Mouse (Mus musculus) ES-E14 (cell line): ENCODE results near the gene Shisal2a. TPM values are rescaled to one million over a fixed set of nuclear protein-coding genes. Genes with fewer than 3 reads are reported as not detected.
A peak's percentile ranks its signal among the peaks of the same experiment; 100 is the strongest.

Experiments
- DNase-seq: peaks from one replicate; pipeline ENCODE4 v3.0.0-alpha.2; 2013; ENCODE audit warnings: low read depth, low spot score
- H3K27ac ChIP-seq: 2 replicates; pipeline ENCODE4 v1.5.1; 2012; ENCODE audit warnings: low read depth, mild to moderate bottlenecking, low read length, moderate library complexity, mixed read lengths; ENCODE audit not compliant: poor library complexity, insufficient read depth, severe bottlenecking
- H3K36me3 ChIP-seq: 2 replicates; pipeline ENCODE4 v1.6.1; 2012; ENCODE audit warnings: mild to moderate bottlenecking, low read length, moderate library complexity, mixed read lengths; ENCODE audit not compliant: control insufficient read depth, poor library complexity, insufficient read depth, severe bottlenecking
- H3K4me1 ChIP-seq, 2 experiments: fragments of 150-350 bp in 1 of 2; sonication (generic) in 1 of 2; 2 replicates each; pipeline ENCODE4 v1.6.1; 2012; ENCODE audit warnings: low read length in 2 of 2, mild to moderate bottlenecking in 1 of 2, mixed read lengths in 1 of 2; ENCODE audit not compliant: control insufficient read depth in 2 of 2, insufficient read depth in 2 of 2, poor library complexity in 1 of 2
- H3K4me3 ChIP-seq, 2 experiments: fragments of 150-350 bp in 1 of 2; sonication (generic) in 1 of 2; 2 replicates each; pipeline ENCODE4 v1.5.1; 2012; ENCODE audit warnings: low read length in 2 of 2, low read depth in 1 of 2, mild to moderate bottlenecking in 1 of 2, mixed read lengths in 1 of 2; ENCODE audit not compliant: insufficient read depth in 1 of 2, poor library complexity in 1 of 2, severe bottlenecking in 1 of 2
- H3K9ac ChIP-seq: 2 replicates; pipeline ENCODE4 v1.6.1; 2012; ENCODE audit warnings: low read depth, mild to moderate bottlenecking, low read length, mixed read lengths; ENCODE audit not compliant: poor library complexity, insufficient read depth, severe bottlenecking
- H3K9me3 ChIP-seq: fragments of 150-350 bp; sonication (generic); 2 replicates; pipeline ENCODE4 v1.6.1; 2012; ENCODE audit warnings: low read depth, mild to moderate bottlenecking, low read length; ENCODE audit not compliant: control insufficient read depth, insufficient read depth
- CHD2 ChIP-seq: IDR thresholded peaks from 2 replicates; pipeline ENCODE4 v1.6.1; 2014; ENCODE audit warnings: mild to moderate bottlenecking, low read depth, low read length, inconsistent platforms
- HCFC1 ChIP-seq: IDR thresholded peaks from 2 replicates; pipeline ENCODE4 v1.6.1; 2012; ENCODE audit warnings: low read length, inconsistent platforms, borderline replicate concordance; ENCODE audit not compliant: insufficient read depth
- MAFK ChIP-seq: IDR thresholded peaks from 2 replicates; pipeline ENCODE4 v1.6.1; 2014; ENCODE audit warnings: mild to moderate bottlenecking, low read depth, low read length, inconsistent platforms; ENCODE audit not compliant: insufficient read depth
- ZC3H11A ChIP-seq: IDR thresholded peaks from 2 replicates; pipeline ENCODE4 v1.6.1; 2012; ENCODE audit warnings: low read depth, mild to moderate bottlenecking, inconsistent platforms, low read length, borderline replicate concordance
- ZNF384 ChIP-seq: IDR thresholded peaks from 2 replicates; pipeline ENCODE4 v1.6.1; 2012; ENCODE audit warnings: low read depth, low read length, inconsistent platforms
- in situ Hi-C, 2 experiments: fragments of 600-800 bp; cut with MboI; formaldehyde crosslinking; loops; one replicate each; pipeline ENCODE4 v1.15.1; 2025; ENCODE audit warnings: low sequenced_read_pairs in 2 of 2, inconsistent platforms in 1 of 2; ENCODE audit not compliant: unreplicated experiment in 2 of 2
- total RNA-seq: library from RNA; depleted of rRNA; stranded (reverse); fragments of 300-350 nt; gene quantifications from 2 replicates; pipeline ENCODE4 v1.2.3, GENCODE M21; 2012

The Shisal2a gene
- total RNA-seq, 1 experiment, result 1.5 TPM

DNA sequence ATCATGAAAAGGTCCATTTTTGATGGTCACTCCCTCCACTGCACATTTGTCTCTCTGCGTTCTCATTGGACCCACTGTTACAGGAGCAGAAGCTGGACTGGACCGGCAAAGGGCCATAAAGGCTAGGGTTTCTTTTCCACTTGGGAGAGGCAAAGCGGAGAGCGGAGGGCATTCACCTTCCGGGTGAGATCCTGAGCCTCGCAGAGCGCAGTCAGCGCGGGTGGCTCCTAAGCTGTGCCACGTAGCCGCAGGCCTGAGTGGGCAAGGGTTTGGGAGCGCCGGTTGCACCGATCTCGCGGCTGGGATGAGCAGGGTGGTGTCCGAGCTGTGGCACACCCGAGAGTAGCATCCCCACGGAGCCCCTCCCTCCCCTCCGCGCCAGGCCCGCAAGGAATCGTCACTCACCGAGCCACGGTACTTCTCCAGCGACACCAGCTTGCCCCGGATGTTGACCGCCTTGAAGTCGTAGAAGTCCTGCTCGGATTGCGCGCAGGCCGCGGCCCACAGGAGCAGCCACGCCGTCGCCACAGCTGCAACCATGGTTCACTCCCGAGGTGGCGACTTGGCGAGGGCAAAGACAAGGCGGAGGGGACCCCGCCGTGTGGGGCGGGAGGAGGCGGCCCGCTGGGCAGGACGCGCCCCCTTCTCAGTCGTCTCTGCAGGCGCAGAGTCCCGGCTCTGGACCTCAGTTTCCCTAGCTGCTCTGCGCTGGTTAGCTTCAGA lies 23.1 kb upstream of the Shisal2a start:
- no peak for DNase-seq
- Histone ChIP-seq H3K4me1 (peaks cover 4 to 9% of the 10 kb centered on the region in 2 experiments; a peak in 3 of 4 replicates), H3K4me3 (peak overlapping the region; percentile 66 to 72), H3K27ac (no peak overlapping the region), H3K36me3 (no peaks in the 10 kb centered on the region; the same call in 1 of the 2 replicates), H3K9ac (peak overlapping the region; percentile 69), H3K9me3 (no peaks in the 10 kb centered on the region)
- in situ Hi-C loops, result no loop called here
- TF ChIP-seq ZNF384 (no peak), CHD2 (no peak), ZC3H11A (no peak), HCFC1 (no peak)

DNA sequence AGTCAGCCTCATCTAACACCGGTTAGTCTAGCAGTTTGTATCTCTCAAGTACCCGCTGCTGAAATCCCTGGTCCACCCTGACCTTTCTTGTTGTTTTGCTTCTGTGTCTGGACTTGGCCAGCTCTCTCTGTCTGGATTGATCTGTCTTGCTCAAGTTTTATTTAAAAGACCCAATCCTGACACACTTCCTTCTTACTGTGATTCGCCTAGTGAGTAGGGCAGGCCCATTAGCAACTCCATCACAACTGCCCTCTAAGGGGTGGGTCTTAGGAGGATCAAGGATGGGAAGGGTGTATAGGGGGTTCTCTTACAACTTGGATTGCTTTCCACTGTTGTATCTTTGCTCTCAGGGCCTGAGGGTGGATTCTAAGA lies 22.6 kb upstream of the Shisal2a start:
- Histone ChIP-seq H3K36me3 (no peaks in the 10 kb centered on the region; the same call in 1 of the 2 replicates), H3K27ac (no peak overlapping the region), H3K4me1 (peaks cover 4 to 9% of the 10 kb centered on the region in 2 experiments; a peak in 3 of 4 replicates), H3K9ac (peak overlapping the region; percentile 69), H3K9me3 (no peaks in the 10 kb centered on the region), H3K4me3 (peak overlapping the region; percentile 66 to 72)
- in situ Hi-C loops, result no loop called here
- TF ChIP-seq MAFK (no peak), HCFC1 (no peak)
- no peak for DNase-seq

DNA sequence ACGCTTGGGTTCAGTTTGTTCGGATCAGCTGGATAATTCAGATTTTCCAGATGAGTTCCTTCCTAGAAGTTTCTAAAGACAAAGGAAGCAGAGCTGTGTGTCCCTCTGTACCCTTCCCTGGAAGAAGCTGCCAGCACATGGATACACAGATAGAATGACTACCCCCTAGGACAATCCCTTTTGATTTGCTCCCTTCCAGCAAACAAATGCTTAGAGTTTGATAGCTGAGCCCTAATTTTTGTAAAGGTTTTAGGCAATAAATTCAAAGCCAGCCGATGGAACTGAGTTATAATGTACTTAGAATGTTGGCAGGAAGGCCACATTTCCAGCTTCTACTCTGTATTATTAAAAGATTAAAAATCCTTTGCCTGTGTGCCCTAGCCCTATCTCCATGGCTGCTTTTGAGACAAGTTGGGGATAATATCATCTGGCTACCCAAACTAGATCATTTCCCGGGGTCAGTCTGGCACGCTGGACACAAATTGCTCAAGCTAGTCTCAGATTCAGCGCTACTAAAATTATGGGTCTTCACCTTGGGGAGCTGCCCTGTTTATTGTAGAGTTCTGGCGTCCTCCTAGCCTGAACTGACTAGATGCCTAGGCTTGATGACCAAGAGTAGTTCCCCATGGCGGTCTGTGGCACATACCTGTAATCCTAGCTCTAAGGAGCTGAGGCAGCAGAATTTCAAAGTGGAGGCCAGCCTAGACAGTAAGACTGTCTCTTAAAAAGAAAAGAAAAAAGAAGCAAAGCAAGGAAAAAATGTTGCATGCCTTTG lies 20.9 kb upstream of the Shisal2a start:
- in situ Hi-C loops, result no loop called here
- Histone ChIP-seq H3K27ac (no peak overlapping the region), H3K36me3 (no peaks in the 10 kb centered on the region; the same call in 1 of the 2 replicates), H3K4me1 (peaks cover 4 to 9% of the 10 kb centered on the region in 2 experiments; a peak in 3 of 4 replicates), H3K9ac (no peak overlapping the region), H3K9me3 (no peaks in the 10 kb centered on the region), H3K4me3 (no peak overlapping the region)
- 0 out of 2 replicates have a peak, but pooled peaks have one; percentile 38 for TF ChIP-seq MAFK
- TF ChIP-seq HCFC1, result no peak
- no peak for TF ChIP-seq ZC3H11A
- no peak for TF ChIP-seq CHD2
- DNase-seq, result no peak

DNA sequence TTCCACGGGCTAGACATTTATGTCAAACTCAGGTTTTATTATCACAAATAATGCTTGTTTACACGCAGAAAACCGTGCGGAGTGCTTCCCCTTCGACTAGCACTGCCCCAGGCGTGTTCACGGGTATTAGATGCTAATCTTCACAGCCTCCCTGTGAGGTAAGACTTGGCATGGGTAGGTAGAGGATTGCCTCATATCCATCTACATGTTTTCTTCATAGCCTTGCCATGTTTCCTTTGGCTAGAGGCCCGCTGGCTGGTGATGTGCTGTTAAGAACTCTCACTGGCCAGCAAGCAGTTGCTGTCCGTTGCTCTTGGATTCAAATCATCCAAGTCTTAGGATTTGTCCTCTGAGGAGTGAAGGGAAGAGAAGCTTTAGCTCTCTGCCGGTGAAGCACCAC lies 17.2 kb upstream of the Shisal2a start:
- TF ChIP-seq ZNF384, result no peak
- TF ChIP-seq MAFK, result no peak
- TF ChIP-seq HCFC1, result no peak
- TF ChIP-seq ZC3H11A, result no peak
- TF ChIP-seq CHD2, result no peak

More for the DNA sequence above, 17.2 kb upstream of the Shisal2a start:
- H3K9me3 ChIP-seq, result no peaks in the 10 kb centered on the region
- no peak overlapping the region for H3K4me3 ChIP-seq
- in situ Hi-C loops, result no loop called here
- H3K36me3 ChIP-seq, result no peaks in the 10 kb centered on the region; the same call in 1 of the 2 replicates
- no peaks in the 10 kb centered on the region for H3K4me1 ChIP-seq
- no peak for DNase-seq
- H3K27ac ChIP-seq, result no peak overlapping the region
- no peak overlapping the region for H3K9ac ChIP-seq
